Mouse (Mus musculus): ENCODE measurements at regions not wholly inside any gene's neighbourhood (a gene's known extent, or its start where the extent isn't known, plus 50 kb on each side); places are given as distances from the start of the nearest gene placed in this dataset.

- peak; percentile 72; the same call in 1 of the 2 replicates for TF ChIP-seq TCF12 (IDR thresholded peaks at IDR 0.05; ENCODE audit: low read depth, low read length)
- TF ChIP-seq MYC (IDR thresholded peaks at IDR 0.05; ENCODE audit: low read depth, low read length), result no peak
These were observed 73.9 kb upstream of the Klf7 start for GRCm38 (mm10) chr1:64195970-64196491.

Measured in CH12.LX (cell line).